Mouse (Mus musculus): Measurements from ENCODE around the gene Zbtb20.

Zbtb20 gene

GRCm38 (mm10) chr16:43360838-43361480 is 485.3 kb downstream of the Zbtb20 start:
- DNase-seq (ENCODE audit: low read depth, low spot score): no peak

DNA sequence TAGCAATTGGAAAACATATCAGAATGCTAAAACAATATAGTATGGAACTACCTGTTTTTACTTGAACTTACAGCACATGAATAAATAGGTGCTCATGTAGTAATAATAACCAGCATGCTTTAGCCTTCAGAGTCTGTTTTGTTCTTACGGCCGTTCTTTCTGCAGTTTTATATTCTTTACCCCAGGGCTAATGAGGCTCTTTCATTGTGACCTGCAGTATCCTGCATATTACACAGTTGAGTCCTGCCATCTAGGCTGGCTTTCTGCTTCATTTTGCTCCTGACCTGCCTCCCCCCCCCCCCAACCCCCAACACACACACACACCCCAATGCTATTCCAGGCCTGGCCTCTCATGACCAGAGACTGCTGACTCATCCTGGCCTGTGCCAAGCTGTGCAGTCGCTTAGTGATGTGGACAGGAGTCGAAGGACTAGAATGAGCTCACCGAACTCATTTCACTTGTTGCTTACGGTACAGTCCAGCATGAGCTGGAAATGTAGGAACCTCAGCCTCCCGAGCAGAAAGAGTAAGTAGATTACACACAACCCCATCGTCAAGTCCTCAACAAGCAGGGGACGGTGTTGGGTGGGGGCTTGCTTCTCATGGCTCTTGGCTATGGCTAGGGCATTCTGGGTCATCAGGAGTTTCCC is 487.1 kb downstream of the Zbtb20 start:
- DNase-seq (ENCODE audit: low read depth, low spot score): no peak

GRCm38 (mm10) chr16:43363316-43363715 is 487.6 kb downstream of the Zbtb20 start:
- no peak for DNase-seq (ENCODE audit: low read depth, low spot score)

DNA sequence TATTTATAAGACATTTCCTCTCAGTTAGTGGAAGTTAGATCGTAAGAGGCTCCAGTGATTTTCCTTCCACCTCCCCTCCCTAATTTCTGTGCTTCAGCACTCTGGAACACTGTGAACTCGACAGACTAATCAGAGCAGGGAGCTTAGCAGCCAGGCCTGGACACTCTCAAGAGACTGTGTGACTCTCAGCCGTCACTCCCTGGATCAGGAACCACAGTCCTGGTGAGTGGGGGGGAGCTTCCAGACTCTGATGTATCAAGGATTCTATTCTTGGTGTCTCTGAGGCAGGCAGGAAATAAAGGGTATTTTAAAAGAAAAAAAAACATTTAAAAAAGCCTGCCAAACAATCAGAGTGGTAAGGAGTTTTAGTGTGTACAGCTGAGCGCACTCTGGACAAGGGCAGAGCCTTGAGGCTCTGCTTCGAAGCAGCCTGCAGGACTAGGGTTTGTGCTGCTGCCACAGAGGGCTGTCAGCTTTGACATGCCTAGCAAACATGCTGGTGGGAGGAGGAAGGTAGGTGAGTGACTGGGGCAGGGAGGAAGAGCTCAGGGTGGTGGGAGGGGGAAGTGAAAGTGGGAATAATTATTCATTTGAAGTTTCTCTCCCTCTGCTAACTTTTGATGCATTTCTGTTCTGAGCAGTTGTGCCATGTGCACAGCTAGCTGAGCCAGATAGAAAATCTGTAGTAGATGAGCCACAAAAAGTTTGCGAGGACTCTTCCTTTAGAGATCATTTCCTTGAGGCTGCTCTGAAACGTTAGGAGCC is 488.3 kb downstream of the Zbtb20 start:
- DNase-seq (ENCODE audit: low read depth, low spot score): no peak

DNA sequence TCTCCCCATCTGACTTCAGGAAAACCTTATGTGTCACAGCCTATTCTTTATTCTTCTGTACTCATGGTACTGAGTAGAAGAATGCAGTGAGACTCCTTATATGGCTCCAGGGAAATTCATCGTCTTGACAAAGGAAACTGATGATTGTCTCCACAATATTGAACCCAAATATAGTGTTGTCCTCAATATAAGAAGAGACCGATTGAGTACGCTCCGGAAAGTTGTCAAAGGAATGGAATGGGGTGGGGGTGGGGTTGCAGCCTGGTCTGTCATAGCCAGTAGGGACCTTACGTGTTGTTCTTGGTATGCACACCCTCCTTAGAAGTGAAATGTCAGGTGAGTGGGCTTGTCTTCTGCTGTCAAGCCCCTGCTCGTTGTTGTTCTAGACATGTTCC is 488.8 kb downstream of the Zbtb20 start:
- DNase-seq (ENCODE audit: low read depth, low spot score): no peak

- DNase-seq (ENCODE audit: low read depth, low spot score): no peak
Observed at GRCm38 (mm10) chr16:43365277-43365676, 489.6 kb downstream of the Zbtb20 start.

DNA sequence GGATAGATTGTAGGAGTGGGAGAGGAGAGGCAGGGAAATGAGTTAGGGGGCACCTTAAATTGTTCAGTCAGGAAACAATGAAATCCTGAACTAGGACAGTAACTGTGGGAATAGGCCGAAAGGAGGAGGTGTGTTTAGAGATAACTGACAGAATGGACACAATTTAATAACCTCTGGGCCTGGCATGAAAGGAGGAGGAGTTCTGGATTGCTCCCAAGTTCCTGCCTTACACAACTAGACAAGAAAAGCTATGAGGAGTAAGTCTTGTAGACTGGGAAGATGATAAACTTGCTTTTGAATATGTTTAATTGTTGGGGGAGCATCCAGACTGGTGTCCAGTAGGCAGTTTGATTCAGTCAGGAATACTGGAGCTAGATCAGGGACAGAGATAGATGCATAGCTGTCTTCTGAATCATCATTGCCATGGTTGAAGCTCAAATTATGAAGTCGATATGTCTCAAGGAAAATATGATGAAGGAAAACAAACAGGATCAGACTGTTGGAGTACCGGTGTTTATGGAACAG is 494.9 kb downstream of the Zbtb20 start:
- DNase-seq (ENCODE audit: low read depth, low spot score): no peak

DNA sequence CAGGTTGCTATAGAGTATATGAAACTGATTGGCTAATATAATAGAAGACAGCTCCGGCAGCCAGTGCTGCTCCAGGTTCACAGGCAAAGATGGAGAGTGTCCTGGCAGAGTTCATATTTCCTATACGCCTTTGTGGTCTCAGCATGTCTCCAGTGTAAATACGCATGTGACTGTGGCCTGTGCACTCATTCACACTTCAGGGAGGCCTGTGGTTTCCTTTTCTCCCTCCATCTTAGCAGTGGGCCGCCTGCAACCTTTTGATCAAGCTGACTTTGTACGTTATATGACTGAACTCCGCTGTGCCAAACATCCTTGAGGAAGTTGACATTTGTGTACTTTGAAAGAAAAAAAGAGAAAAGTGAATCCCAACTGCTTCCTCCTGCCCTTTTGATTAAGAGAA is 501.1 kb downstream of the Zbtb20 start:
- no peak for DNase-seq (ENCODE audit: low read depth, low spot score)

DNA sequence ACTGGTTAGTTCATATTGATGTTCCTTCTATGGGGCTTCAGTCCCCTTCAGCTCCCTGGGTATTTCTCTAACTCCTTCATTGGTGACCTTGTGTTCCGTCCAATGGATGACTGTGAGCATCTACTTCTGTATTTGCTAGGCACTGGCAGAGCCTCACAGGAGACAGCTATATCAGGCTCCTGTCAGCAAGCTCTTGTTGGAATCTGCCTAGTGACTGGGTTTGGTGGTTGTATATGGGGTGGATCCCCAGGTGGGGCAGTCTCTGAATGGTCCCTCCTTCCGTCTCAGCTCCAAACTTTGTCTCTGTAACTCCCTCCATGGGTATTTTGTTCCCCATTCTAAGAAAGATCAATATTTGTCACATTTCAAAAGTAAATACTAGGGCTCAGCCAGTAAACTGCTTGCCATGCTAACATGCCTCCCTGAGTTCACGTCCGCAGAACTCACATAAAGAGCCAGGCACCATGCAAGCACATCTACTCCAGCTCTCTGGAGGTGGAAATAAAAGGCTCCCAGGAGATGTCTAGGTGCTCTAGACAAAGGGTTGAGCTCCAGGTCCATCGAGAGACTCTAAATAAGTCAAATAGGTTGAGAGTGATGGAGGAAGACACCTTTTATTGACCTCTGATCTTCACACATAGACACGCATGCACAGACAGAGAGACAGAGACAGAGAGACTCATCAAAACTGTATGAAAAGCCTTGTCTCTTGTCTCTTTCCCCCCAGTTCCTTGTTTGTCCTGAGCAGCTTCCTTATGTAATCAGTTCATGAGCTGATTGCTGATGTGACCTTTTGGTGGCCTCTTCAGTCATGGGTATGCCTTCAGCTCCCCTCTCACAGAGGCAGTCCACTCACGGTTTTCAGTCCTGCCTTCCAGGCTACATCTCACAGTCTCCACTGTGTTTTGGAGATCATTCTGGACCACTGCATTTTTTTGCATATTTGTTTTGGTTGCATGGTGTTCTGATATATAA is 504.0 kb downstream of the Zbtb20 start:
- no peak for DNase-seq (ENCODE audit: low read depth, low spot score)

GRCm38 (mm10) chr16:43381183-43381582 is 505.5 kb downstream of the Zbtb20 start:
- no peak for DNase-seq (ENCODE audit: low read depth, low spot score)

- DNase-seq (ENCODE audit: low read depth, low spot score): no peak
Observed at GRCm38 (mm10) chr16:43383149-43383740, 507.6 kb downstream of the Zbtb20 start.

DNA sequence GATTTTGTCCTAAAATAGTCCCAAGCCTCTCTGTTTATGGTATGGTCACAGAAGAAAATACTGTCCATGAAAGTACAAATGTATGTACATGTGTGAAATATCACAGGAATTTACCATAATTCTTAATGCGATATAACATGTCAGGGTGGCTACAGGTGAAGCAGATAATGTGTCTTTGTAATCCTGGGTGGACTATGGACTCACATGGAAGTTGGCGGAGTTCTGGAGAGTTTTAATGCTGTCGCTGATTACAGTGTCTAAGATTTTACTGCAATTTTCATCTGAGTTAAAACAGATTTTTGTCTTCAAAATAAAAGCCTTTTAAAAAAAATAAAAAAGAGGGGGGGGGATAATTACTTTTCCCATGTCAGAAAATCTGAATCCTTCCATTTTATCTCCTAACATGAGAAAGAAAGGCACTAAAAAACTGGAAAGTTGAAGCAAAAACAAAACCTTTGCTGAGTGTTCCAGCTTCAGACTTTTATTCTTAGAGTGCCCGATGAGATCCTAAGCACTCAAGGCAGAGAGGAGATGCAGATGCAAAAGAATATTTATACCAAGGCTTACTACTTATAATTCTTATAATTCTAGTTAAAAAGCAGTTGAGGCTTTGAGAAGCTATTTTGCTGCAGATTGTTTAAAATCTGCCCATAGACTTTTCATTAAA is 509.4 kb downstream of the Zbtb20 start:
- DNase-seq (ENCODE audit: low read depth, low spot score): no peak

DNA sequence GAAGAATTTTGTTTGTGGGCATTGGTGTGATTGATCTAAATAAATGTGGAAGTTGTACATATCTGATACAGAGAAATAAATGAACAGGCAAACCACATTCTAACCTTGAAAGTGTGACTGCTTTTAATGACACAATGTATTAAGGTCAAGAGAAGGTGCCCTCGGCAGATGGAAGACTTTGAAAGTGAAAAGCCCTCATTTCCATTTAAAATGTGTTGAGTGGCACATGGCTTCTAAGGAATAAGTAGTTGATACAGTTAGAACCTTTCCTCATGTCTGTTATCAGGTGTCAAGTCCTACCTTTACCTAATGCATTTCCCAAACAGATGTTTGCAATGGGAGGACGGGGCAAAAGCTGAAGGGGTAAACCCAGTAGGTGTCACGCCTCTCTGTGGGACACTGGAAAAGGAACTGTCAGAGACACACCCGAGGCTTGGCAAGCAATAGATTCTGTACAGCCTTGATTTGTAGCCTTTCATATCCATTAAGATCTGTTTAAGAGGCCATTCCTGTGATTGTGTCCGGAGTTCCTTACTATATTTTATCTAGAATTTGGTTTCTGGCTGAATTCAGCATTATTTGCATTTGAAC is 510.0 kb downstream of the Zbtb20 start:
- peak; percentile 8 for DNase-seq (ENCODE audit: low read depth, low spot score)

GRCm38 (mm10) chr16:43386426-43386825 is 510.7 kb downstream of the Zbtb20 start:
- DNase-seq (ENCODE audit: low read depth, low spot score): no peak

GRCm38 (mm10) chr16:43388389-43388788 is 512.7 kb downstream of the Zbtb20 start:
- no peak for DNase-seq (ENCODE audit: low read depth, low spot score)

DNA sequence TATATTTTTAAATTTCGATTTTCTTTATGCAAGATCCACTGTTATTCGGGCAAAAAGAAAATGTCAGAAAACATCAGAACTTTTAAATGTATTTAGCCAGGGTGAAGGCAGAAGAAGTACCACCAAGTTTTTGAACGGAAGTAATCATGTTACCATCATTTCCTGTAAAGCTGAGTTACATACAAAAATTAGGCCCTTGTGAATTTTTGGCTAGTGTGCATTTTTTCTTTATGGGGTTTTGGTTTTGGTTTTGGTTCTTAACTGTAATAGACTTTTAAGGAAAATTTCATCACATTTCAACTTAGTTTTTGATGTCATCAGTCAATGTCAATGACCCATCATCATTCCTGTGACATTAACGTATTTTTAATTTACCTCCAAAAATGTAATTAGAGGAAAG is 514.7 kb downstream of the Zbtb20 start:
- DNase-seq (ENCODE audit: low read depth, low spot score): no peak

DNA sequence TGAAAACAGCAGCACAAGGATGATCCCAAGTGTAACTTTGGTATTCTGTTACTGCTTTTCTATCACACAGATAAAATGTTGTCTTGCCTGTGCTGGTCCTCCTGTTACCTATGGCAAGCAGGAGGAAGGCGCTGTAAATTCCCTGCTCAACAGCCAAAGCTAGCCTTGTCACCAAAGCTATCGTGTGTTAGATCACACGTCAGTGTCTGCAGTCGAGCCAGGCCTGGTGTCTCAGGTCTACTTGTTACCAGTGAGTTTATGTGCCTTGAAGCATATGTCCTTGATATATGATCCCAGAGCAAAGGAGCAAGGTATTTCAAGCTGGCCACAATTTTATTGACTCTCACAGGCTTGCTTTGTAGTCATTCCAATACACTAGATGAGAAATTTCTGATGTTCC is 517.7 kb downstream of the Zbtb20 start:
- no peak for DNase-seq (ENCODE audit: low read depth, low spot score)

- DNase-seq (ENCODE audit: low read depth, low spot score): no peak
Observed at GRCm38 (mm10) chr16:43394013-43394568, 518.4 kb downstream of the Zbtb20 start.

GRCm38 (mm10) chr16:43394760-43395159 is 519.1 kb downstream of the Zbtb20 start:
- peak; percentile 4 for DNase-seq (ENCODE audit: low read depth, low spot score)

Data from ZHBTc4 (cell line).